Mouse (Mus musculus): Measurements from ENCODE around the gene Mettl21c.
"Not testable (repeated sequence)": the region's sequence is repeated elsewhere in the genome, so short reads cannot be mapped to it uniquely, and the experiment has no call there.

The Mettl21c gene

DNA sequence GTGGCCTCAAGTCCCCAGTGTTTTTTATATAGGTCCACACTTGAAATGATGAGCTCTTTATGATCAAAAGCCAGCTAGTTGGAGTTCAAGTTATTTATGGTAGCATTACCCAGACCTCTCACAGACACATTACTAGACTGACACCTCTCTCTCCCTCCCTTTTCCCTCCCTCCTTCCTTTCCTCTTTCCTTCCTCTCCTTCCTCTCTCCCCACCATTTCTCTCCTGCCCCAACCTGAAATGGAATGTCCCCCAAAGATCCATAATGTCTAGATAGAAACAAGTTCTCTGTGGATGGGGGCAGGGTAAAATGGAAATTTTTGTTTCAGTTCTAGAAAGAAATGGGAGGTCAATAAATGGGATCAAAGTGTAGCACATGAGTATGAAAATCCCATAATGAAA is at the start of gene Mettl21c:
Mettl21c (minus strand) TSS at position 101 of the 400 bp plus-strand sequence.
- DNase-seq: no peak

GRCm38 (mm10) chr1:44064625-44065024 is 44.8 kb upstream of the Mettl21c start:
- peak; percentile 73 for DNase-seq

- no peak for DNase-seq
Measured at GRCm38 (mm10) chr1:44063439-44063838, 43.6 kb upstream of the Mettl21c start.

DNA sequence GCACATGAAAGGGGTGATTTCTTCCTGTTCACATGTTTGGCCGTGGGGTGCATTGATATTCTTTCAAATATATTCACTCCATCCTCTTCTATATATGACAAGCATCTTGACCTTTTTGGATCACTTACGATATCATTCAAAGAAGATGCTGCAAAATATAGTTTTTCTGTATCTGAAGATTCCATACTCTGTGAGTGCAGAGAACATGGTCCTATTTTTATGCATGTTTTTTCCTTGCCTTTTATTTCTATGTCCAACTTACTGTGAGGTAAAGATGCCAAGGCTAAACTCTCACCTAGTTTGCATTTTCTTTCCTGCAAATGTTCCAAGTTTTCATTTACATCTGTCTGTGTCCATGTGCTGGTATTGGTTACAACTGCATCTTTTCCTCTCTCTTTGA is 42.0 kb upstream of the Mettl21c start, which contains the start of gene Gm8251:
Gm8251 (minus strand) TSS at position 101 of the 400 bp plus-strand sequence.
- DNase-seq: no peak

DNA sequence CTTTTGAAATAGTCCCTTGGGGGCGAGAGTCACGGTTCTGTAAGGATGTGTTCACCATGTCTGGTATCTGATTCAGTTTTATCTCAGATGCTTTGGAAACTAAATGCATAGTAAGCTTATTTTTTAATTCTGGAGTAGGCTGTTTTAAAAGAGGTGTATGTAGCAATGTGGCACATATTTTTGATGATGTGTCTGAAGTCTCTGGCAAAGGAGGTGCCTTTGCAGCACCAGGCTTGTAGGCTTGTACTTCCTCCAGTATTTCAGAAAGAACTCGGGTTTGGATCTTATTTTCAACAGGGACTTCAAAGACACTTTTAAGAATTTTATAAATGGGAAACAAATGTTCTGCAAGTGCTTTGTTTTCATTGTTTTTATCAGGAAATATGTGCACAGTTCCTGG is 38.0 kb upstream of the Mettl21c start:
- no peak for DNase-seq

- no peak for DNase-seq
Measured at GRCm38 (mm10) chr1:44046556-44046955, 26.7 kb upstream of the Mettl21c start.

GRCm38 (mm10) chr1:44045689-44046088 is 25.9 kb upstream of the Mettl21c start:
- DNase-seq: not testable (repeated sequence)

- DNase-seq: no peak
Measured at GRCm38 (mm10) chr1:44042555-44042915, 22.7 kb upstream of the Mettl21c start.

DNA sequence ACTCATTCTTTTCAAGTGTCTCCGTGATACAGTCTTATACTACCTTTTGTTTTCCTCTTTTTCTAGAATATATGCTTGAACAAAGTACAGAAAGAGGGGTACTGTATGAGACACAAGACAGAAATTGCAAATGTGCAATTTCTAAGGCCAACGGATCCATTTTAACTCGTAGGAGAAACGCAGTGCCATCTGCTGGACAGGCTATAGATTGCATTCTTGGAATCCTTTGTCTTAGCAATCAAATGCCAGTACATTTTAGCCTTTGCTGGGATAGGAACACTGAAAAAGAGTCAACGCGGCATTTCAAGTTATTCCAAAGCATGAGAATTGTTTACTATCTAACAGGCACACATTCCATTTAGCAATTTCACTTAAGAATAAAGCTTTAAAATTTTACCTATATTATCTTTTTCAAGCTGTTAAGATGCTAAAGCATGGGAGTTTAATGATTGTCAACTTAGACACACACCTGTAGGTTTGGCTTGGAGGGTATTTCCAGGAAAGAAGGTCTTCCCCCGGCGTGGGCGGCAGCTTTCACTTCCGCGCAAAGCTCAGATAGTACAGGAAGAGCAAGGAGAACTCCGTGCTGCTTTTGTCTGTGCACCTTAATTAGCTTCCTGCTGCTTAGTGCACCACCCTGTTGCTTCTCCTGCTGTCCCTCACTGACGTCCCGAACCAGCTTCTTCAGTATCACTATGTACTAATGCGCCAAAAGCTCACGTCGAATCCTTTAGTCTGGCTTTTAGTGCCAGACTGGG is 22.1 kb upstream of the Mettl21c start:
- DNase-seq: peak; percentile 83

GRCm38 (mm10) chr1:44032948-44033347 is 13.1 kb upstream of the Mettl21c start:
- DNase-seq: no peak

GRCm38 (mm10) chr1:44032213-44032612 is 12.4 kb upstream of the Mettl21c start:
- no peak for DNase-seq

GRCm38 (mm10) chr1:44027651-44028050 is 7.8 kb upstream of the Mettl21c start:
- no peak for DNase-seq

- no peak for DNase-seq
Measured at GRCm38 (mm10) chr1:44022656-44023055, 2.8 kb upstream of the Mettl21c start.

GRCm38 (mm10) chr1:44015556-44015955 is 4.3 kb downstream of the Mettl21c start:
- no peak for DNase-seq

GRCm38 (mm10) chr1:44004513-44004912 is 15.3 kb downstream of the Mettl21c start:
- DNase-seq: no peak

DNA sequence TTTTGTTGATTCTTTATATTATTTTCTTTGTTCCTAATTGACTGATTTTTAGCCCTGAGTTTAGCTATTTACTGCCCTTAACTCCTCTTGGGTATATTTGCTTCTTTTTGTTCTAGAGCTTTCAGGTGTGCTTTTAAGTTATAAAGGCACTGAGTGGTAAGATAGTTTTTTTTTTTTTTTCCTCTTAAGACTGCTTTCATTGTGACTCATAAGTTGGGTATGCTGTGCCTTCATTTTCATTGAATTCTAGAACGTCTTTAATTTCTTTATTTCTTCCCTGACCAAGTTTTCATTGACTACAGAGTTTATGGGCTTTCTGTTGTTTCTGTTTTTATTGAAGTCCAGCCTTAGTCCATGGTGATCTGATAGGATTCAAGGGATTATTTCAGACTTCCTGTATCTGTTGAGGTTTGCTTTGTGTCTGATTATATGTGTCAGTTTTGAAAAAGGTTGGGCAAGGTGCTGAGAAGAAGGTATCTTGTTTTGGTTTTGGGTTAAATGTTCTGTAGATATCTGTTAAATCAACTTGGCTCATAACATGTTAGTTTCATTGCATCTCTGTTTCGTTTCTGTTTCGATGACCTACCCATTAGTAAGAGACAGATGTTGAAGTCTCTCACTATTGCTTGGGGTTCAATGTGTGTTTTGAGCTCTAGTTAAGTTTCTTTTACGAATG is 22.8 kb downstream of the Mettl21c start:
- DNase-seq: no peak

- DNase-seq: no peak
Measured at GRCm38 (mm10) chr1:43971089-43971488, 48.7 kb downstream of the Mettl21c start.

DNA sequence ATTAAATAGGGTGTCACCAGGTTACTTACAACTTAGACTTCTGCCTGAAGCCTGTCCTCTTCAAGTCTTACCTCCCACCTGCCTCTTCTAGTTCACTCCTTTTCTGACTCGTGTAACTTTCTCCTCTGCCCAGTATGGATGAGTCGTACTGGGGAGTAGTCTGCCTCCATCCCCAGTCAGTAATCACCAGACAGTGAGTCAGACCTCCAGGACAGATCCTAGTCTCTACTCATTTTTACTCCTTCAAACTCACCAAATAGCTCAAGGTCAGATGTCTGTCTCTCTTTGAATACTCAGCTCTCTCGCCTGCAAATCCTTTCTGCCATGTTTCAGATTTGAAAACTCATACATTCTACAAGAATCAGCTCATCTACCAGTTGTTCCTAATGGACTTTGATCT is 50.5 kb downstream of the Mettl21c start:
- no peak for DNase-seq

- DNase-seq: peak; percentile 2
Measured at GRCm38 (mm10) chr1:43966756-43967155, 53.1 kb downstream of the Mettl21c start.

DNA sequence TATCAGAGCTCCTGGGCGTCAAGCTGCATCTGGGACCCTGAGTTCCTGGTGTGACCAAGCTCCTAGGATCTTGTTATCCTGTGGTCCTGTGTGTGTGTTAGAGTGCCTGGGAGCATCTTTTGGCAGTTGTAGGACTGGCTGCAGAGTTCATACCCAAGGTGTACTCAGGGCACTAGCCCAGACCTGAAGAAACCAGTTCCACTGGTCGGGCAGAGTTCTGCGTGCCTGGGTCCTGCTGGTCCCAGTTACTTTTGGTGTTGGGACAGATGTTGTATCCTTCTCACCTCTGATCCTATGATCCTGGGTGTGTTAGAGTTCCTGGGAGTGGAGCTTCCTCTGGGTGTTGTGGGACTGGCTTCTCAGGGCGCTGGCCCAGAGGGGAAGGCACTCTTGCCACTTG is 55.5 kb downstream of the Mettl21c start:
- DNase-seq: no peak

All from retina, postnatal 1 day (tissue).